Mouse (Mus musculus) megakaryocyte, adult 5-6 weeks (primary cell): ENCODE data around the gene Hacd2. TPM values are rescaled to one million over a fixed set of nuclear protein-coding genes. Genes with fewer than 3 reads are reported as not detected.
A peak's percentile ranks its signal among the peaks of the same experiment; 100 is the strongest.

Experiments used
- ATAC-seq: 2 replicates; pipeline ENCODE4 v1.8.0; 2016; ENCODE audit warnings: mild to moderate bottlenecking, inconsistent platforms; ENCODE audit not compliant: poor library complexity, severe bottlenecking
- total RNA-seq, 2 experiments: library from RNA; stranded (forward) in 1 of 2; stranded (reverse) in 1 of 2; fragments of 153-499, 151-499 nt in 1 of 2; fragments of 221-1000, 200-1000 nt in 1 of 2; gene quantifications; 2 replicates each; pipeline versions ENCODE4 v1.2.3 to v1.2.4; 2015 to 2017

Gene Hacd2
- total RNA-seq, 2 experiments from 2014 or later: 7.6 to 61.3 TPM

DNA sequence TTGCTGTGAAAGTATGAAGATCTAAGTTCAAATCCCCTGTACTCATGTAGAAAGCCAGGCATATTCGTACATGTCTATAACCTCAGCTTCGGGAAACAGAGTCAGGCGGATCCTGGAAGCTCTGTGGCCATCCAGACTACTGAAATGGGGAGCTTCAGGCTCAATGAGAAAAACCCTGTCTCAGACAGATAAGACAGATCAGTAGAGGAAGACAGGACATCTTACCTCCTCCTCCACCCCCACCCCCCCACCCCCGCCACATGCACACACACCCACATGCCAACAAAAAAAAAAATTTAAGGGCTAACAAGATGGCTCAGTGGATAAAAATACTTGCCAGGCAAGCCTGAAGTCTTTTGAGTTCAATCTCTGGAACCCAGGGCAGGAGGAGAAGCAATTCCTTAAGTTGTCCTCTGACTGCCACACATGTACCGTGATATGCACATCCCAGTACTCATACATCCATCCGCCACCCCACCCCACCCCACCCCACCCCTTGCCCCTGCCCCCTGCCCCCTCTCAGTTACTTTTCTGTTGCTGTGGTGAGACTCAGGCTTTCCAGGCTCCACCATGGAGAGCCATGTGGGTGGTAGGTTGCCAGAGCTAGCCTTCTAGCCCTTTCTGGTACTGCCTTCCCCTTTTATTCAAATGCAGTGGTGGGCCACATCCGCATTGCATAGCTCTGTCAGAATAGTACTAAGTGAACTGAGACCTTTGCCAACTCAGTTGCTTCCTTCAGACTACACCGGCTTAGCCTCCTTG, 32.4 kb downstream of the Hacd2 start:
- peak; percentile 73 for ATAC-seq

- ATAC-seq: peak; percentile 3; the same call in 1 of the 2 replicates
Measured at GRCm38 (mm10) chr16:35055194-35055506, 32.9 kb downstream of the Hacd2 start.

GRCm38 (mm10) chr16:35055861-35056260, 33.6 kb downstream of the Hacd2 start:
- ATAC-seq: peak; percentile 74

DNA sequence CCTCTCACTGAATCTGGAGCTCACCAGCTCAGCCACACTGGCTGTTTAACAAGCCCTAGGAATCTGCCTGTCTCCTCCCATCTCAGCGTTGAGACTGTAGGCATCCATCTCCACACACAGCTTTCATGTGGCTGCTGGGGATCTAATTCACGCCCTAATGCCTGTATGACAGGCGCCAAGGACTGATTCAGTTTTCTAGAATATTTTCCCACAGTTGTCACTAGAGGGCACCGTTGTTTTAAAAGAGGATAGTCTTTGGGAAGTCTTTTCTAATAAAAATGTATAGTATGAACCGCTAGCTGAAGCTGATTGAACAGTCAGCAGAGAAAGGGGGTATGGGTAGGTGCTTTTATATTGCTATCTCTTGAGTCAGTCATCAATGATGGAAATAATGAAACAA, 34.1 kb downstream of the Hacd2 start:
- peak; percentile 41 for ATAC-seq

- ATAC-seq: no peak
Measured at GRCm38 (mm10) chr16:35056786-35057185, 34.6 kb downstream of the Hacd2 start.

GRCm38 (mm10) chr16:35061017-35061416, 38.8 kb downstream of the Hacd2 start:
- no peak for ATAC-seq

DNA sequence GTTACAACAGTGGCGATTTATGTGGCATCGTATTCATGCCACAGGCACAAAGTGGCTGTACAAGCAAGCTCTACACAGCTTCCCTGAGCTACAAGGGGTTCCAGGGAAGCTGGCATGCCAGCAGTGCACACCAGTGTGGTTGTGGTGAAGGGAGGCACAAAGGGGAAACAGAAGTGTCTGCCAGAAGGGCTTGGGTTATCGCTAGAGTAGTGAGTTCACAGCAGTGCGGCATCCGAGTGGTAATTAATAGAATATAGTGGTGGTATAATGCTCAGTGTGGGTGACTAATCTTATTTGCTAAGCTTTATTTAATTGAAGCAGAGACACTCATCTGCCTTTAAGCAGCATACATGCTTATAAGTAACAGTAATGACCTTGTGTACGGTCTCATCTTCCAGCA, 43.5 kb downstream of the Hacd2 start:
- no peak for ATAC-seq

DNA sequence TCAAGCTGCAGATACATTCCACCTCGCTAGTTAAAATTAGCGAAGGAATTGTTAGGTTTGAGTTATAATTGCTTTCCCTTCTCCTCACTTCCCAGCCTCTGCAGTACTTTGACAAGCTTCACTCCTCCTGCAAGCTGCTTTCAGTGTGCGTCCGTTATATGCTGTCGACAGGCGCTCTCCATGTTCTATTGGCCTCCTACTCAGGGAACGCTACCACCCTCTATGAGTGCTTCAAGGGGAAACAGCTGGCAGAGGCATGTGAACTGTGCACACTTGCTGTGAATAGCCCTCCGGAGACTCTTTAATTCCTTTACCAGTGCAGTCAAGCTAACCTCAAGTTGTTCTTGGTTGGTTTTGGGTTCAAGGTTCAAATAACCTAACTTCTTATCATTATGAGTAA, 44.9 kb downstream of the Hacd2 start:
- no peak for ATAC-seq

DNA sequence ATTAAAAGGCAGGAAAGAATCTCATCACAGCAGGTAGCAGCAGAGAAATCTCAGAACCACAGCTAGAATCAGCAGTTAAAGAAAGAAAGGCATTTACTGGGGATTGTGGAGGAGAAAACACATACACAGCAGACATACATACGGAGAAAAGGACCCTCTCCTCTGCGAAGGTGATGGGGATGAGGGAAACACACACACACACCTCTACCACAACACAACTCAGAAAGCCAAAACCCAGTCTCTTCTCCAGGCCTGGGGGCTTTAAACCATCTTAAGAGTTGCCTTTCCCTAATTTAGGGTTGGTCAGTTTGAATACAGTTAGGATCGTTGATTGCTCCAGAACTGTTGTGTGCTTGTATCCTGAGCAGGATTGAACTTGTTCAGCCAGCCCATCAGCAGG, 45.4 kb downstream of the Hacd2 start:
- no peak for ATAC-seq

DNA sequence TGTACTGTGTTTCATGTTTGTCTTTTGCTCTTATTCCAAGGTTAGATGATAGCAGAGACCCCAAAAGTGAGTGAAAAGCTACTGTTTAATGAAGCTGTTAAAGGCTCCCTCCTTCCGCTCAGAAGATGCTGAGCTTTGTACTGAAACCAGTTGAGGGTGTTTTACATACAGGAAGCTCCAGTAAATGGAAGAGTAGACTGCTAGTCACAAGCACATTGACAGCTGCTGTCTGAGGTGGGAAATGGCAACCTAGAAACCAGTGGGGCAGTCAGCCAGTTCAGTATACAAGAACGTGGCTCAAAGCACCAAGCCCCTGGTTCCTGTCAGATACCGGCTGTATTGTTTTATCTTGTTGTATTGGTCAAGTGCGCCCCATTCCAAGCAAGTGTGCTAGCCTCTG, 46.7 kb downstream of the Hacd2 start:
- ATAC-seq: no peak

DNA sequence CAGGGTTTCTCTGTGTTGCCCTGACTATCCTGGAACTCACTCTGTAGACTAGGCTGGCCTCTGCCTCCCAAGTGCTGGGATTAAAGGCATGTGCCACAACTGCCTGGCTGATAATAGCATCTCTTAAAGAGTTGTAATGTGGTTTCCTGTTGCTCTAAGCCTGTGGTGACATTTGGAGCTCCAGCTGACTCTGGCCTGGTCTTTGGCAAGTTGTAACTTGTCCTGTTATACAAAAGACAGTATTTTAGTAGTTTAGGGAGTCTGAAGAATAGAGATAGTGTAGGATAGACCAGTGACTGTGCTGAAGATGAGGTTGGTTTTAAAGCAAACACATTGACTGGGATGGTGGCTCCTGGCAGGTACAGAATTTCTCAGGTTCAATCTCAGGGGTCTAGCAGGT, 52.2 kb downstream of the Hacd2 start:
- no peak for ATAC-seq

DNA sequence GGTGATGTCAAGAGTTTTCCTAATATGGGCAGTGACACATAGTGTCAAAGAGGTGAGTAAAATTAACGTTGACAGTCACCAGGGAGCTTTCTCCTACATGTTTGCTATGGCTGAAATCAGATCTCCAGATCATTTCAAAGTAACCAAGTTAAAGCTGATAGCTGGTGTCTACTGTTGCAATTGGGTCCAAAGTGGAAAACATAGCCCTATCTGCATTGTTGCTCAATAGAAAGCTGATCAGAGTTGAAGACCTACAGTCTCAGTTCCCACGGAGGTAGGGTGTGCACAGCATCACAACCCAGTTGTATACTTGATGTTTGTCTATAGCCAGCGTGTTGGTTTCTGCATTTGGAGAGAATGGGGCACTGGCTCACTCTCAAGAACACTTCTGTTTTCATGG, 53.4 kb downstream of the Hacd2 start:
- ATAC-seq: no peak

DNA sequence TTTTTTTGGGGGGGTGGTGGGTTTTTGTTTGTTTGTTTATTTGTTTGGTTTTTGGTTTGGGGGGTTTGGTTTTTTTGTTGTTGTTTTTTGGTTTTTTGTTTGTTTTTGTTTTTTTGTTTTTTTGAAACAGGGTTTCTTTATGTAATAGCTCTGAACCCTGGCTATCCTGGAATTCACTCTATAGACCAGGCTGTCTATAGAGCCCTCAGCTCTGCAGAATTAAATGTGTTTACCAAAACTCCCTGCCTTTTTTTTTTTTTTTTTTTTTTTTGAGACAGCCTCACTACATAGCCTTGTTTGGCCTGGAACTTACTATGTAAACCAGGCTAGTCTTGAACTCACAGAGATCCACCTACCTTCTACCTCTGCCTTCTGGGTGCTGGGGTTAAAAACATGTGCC, 71.3 kb downstream of the Hacd2 start:
- no peak for ATAC-seq

- ATAC-seq: no peak
Measured at GRCm38 (mm10) chr16:35097870-35098530, 75.8 kb downstream of the Hacd2 start.

- no peak for ATAC-seq
Measured at GRCm38 (mm10) chr16:35101751-35102420, 79.7 kb downstream of the Hacd2 start.

GRCm38 (mm10) chr16:35102866-35103620, 80.8 kb downstream of the Hacd2 start:
- no peak for ATAC-seq

DNA sequence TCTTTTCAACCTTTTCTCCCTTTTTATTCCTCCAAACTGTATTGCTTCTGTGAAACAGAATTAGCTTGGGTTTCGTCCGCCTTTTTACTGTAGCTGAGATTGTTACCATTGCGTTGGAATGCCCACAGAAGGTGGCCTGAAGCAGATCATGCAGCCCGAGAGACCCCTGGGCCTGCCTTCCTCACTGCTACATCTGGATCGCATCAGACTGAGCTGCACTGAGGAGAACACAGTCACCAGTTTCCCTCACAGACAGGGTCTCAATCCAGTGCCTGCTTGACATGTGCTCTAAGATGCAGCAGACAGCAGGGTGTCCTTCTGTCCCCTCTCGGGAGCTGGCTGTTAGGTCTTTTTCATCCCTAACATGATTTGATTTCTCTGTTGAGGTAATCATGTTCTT, 85.8 kb downstream of the Hacd2 start:
- ATAC-seq: no peak

DNA sequence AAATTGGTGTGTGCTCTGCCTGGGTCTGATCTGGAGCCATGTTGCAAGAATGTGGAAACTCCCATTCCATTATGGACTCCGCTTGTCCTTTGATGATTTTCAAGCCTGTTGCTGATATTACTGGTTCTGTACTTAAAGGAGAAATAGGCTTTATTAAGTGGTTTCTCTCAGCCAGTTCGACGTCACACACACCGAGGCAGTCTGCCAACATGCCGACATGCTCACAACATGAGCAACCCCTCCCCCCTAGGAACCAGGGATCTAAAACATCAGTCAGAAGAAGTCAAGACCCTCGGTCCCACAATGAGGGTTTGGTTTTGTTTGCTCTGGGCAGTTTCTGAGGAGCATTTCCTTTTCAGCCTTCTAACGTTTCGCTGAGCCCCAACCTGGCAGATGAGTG, 86.9 kb downstream of the Hacd2 start:
- no peak for ATAC-seq

DNA sequence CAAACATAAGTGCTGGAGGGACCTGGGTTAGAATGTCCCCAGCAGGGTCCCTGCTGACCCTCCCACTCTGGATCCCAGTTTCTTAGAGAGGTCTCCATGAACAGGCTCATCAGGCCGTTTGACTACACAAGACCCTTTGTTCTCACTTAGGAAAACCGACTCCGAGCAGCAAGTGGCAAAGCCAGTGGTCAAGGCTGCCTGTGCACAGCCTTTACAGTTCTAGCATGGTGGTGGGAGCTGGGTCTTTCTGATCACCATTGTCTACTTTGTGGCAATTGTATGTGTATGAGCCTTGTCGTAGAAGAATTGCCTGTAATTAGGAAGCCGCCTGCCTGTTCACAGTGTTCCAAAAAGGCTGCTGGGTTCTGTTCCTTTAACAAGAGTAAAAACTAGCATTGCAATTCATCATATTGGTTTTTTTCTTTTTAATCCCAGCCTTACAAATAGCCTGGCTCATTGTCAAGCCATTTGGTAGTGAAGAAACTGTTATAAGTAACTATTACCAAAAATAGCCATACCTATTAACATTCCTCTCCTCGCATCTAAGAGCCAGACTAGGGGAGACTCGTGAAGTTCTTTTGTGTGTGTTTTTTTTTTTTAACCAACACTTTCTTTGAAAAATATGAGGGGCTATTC, 87.5 kb downstream of the Hacd2 start:
- no peak for ATAC-seq

DNA sequence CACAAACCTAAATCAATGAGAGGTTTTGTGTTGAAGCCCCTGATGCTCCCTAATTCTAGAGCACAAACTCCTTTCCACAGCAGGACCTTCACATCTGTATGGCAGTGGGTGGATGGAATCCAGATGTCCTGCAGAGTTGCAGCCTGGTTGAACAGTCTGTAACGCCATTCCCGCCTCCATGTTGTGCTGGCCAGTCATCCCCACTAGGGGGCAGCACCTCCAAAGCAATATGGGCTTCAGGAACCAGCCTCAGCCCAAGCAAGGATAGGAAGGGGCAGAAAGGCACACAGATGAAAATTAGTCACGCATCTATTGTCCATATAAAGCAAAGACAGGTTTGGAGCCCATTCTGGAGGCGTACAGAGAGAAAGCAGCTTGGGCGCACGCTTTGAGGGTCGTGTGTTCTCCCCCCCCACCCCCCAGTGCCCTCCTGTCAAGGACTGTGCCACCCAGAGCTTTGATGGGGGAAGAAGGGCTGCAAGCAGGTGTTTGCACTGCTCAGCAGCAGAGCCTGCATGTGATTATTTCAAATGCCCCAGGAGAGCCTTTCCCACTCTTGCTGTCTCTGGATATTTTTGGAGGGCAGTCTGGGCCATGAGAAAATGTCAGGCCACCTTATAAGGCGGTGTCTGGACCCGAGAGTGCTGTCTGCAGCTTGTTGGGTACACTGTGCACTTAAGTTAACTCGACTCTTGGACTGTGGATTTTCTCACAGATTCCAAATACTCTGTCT, 88.3 kb downstream of the Hacd2 start:
- ATAC-seq: peak; percentile 75
